Mouse (Mus musculus) adrenal gland, postnatal 4 days (tissue): ENCODE results near the gene Chl1. TPM values are rescaled to one million over a fixed set of nuclear protein-coding genes. Genes with fewer than 3 reads are reported as not detected.
A peak's percentile ranks its signal among the peaks of the same experiment; 100 is the strongest.

Experiments
- DNase-seq, 2 experiments: peaks; one replicate each; pipeline ENCODE4 v3.0.0; 2021 to 2022; ENCODE audit warnings: low spot score in 2 of 2, mixed read lengths in 2 of 2
- total RNA-seq, 2 experiments: library from RNA; stranded (reverse); gene quantifications; 2 replicates each; pipeline ENCODE4 v1.2.3; 2021

Chl1 gene
- total RNA-seq, 2 experiments from 2014 or later, result 9.0 to 9.4 TPM

DNA sequence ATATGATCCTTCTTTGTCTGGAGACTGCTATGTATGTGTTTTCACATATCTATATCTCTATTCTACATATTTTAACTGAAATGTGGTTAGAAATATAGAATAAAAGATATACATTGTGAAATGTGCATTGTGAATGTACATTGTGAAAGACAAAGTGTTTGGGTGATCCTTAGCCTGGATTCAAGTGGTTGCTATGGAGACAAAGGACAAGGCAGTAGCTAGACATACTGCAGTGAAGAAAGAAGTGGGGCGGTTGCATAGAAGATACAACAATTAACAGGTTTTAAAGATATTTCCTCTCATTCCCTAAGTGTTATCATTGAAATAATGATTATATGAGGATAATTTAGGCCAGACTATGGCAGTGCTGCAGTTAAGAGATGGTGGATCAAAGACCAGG is 146.4 kb downstream of the Chl1 start:
- no peak for DNase-seq

- DNase-seq, result no peak
Measured at GRCm38 (mm10) chr6:103659173-103659572, 148.8 kb downstream of the Chl1 start.

GRCm38 (mm10) chr6:103665206-103665605 is 154.8 kb downstream of the Chl1 start:
- DNase-seq, result no peak

- no peak for DNase-seq
Measured at GRCm38 (mm10) chr6:103665677-103666316, 155.4 kb downstream of the Chl1 start.

GRCm38 (mm10) chr6:103673111-103673510 is 162.7 kb downstream of the Chl1 start:
- no peak for DNase-seq

DNA sequence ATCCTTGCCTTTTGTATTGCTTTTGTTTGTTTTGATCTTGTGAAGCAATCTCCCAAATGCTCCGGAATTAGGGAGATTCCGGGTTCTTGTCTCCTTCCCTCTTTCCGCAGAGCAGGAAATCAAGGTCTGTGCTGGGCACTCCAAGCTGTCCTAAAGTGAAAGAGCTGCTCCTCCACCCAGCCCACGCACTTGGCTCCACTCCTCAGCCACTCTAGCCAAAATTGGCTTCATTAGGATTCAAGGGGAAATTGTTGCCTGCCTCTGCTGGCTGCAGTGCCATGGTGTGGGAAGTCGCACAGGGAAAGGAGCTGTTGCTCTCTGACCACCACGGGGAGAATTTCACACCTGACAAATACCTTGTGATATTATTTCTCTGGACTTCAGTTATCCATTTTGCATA is 163.9 kb downstream of the Chl1 start:
- DNase-seq, result no peak

DNA sequence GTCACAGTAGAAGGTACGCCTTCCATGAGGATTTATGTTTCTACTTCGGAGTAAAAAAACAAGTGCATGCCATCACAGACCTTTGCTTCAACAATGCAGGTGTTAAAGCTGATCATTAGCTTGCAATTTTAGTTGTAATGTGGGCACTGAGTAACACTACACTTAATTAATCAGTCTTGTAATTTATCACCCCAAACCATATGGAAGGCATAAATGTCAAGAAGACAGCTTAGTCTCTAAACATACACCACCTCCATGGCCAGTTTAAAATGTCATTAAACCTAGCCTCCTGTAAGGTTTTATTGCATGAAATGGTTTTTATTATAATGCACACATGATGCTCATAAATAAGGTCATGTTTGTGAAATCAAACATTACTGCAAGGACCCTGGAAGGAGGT is 164.8 kb downstream of the Chl1 start:
- no peak for DNase-seq

DNA sequence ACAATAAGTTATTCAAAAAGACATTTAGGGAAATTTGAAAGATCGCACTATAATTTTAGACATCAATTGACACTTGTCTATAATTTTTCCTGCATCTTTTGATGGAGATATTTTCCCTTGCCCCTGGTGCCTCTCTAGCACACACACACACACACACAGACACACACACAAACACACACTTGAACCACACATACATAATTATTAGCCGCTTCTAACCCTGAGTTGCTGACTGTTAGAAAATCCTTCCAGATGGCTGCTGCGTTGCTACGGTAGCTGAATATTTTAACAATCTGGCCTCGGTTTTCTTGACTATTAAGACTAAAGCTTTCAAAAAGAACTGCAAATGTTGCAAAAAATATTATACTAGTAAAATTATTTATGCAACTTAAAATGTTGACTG is 166.3 kb downstream of the Chl1 start:
- no peak for DNase-seq

DNA sequence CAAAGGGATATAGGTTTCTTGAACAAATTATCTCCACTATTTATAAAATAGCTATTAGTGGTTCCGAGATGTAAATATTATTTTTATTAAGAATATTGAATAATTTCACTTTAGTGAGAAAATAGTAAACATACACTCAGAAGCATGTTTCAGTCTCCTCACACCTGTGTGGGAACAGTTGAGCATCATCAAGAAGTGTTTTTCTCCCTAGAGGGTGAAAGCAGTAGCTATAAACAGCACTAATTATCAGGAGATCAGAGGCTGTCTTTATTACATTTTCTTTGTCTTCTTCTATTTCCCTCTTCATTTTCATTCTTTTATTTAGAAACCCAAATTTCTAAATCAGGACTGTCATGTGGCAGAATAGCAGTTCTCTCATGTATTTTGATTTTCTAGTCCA is 166.7 kb downstream of the Chl1 start:
- no peak for DNase-seq

GRCm38 (mm10) chr6:103682854-103683574 is 172.6 kb downstream of the Chl1 start:
- peak in 1 of 2 experiments; percentile 15 for DNase-seq

DNA sequence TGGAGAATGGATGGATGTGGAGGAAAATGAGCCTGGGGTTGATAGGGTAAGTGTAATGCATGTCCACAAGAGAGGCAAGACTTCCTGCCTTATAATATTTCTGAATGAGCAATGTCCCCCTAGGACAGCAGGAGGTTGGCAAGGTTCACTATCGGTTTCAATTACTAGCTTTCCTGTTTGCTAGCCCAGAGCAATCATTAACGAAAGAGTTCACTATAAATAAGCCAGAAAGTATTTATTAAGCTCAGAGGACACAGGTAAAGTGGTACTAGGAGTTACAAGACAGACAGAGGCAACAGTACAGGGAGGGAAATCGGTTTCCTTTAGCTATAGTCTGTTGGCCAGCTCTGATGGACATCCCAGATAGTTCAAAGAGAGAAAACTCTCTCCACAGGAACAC is 182.1 kb downstream of the Chl1 start:
- no peak for DNase-seq

DNA sequence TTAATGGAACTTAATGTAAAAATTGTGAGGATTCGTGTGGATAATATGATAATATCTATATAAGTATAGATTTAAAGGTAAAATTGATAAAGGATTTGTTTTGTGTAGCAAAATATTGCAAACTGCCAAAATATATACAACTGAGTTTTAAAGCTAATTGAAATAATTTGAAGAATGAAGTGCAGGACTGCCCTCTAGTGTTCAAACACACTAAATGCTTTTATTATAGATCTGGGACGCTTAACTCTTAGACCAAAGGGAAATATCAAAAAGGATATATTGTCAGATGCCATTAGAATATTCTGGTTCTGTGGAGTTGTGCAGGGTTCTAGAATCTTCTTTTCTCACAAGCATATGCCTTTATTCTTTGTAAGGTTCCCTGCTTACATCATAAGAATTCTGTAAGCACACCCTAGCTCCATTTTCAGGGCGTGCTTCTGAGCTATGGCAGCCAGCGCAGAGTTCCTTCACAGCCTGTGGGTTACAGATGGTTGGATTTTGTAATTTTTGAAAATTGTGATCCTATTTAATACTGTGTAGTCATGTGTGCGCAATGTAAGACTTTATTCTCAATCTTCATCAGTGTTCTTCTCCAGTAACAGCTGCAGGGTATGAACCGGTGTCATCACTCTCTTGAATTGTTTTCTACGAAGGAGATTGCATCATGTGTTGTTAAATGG is 187.1 kb downstream of the Chl1 start:
- DNase-seq, result no peak

- no peak for DNase-seq
Measured at GRCm38 (mm10) chr6:103699482-103699881, 189.1 kb downstream of the Chl1 start.

GRCm38 (mm10) chr6:103699895-103700294 is 189.5 kb downstream of the Chl1 start:
- no peak for DNase-seq

DNA sequence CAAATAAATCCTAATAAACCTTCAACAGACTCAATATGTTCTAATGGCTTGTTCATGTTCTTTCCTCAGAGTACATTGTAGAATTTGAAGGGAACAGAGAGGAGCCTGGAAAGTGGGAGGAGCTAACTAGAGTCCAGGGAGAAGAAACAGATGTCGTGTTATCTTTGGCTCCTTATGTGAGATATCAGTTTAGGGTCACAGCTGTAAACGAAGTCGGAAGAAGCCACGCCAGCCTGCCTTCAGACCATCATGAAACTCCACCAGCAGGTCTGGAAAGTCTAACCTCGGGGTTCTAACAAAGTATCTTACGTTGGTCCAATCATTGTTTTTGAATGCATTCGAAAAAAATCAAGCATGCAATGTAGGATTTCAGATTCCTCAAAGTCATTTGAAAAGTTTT is 189.9 kb downstream of the Chl1 start:
- DNase-seq, result no peak

DNA sequence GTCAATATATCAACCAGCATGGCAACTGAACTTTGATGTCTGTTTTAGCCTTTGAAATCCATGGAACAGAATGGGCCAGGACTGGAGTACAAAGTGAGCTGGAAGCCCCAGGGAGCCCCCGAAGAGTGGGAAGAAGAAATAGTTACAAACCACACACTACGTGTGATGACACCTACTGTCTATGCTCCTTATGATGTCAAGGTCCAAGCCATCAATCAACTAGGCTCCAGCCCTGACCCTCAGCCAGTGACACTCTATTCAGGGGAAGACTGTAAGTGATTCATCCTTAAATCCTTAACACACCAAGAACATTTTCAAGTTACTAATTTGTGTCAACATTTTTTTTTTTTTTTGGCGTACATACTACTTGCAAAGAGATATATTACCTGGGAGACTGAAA is 196.0 kb downstream of the Chl1 start:
- no peak for DNase-seq

DNA sequence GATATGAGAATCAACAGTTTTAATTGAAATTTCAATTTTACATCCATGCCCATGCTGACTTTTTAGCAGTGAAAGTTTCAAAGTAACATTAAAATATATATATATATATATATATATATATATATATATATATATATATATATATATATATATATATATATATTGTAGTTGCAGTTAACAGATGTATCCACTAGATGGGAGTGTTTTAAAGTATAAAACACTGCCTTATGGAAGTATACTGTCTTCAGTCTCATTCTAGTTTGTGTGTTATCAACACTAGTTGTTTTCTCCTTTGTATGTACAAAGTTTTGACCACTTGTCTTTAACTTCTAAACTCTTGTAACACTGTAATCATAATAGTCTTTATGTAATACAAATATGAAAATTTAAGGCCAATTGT is 228.9 kb downstream of the Chl1 start:
- DNase-seq, result no peak

GRCm38 (mm10) chr6:103742784-103743183 is 232.4 kb downstream of the Chl1 start:
- DNase-seq, result no peak

GRCm38 (mm10) chr6:103746103-103746502 is 235.7 kb downstream of the Chl1 start:
- no peak for DNase-seq

DNA sequence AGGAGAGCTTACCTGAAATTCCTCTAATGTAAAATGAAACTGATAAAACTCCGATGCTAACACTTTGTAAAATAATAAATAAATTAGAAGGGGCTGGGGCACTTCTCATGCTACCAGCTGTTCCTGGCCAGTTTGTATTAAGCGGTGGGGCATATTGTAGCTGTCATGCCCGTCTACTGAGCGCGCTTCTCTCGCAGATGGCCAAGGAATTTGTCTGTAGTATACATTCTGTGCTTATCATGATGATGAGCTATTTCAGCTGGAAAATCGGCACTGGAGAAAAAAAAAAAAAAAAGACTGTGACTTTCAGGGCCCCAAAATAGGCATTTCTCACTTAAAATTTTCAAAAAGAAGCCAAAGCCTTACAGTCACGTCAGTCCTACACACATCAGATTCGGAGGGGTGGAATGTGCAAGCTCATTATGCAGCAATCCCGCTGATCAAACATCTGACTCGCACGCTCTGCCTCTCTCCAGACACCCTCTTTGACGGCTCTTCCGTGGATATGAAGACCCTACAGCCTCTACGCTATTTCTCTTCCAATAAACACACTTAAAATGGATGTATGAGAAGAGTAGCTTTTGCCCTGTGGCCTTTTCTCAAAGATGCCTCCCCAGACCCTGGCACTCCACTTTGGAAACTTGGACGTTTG is 238.9 kb downstream of the Chl1 start:
- DNase-seq, result no peak

DNA sequence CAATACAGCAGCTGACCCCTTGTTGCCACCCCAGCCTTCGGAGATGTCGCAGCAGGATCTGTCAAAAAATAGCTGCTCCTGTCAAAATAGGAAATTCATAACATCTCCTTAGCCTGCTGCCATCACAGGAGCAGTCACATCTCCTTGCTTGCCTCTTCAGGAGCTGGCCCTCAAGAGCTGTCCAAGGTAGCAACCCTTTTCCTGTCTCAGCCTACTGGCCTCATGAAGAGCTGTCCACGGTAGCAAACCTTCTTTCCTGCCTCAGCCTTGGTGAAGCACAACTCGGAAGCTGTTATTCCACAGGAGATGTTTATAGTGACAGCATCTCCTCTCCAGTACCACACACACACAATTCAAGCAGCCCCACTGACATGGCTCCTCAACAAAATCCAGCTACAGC is 243.5 kb downstream of the Chl1 start:
- no peak for DNase-seq

DNA sequence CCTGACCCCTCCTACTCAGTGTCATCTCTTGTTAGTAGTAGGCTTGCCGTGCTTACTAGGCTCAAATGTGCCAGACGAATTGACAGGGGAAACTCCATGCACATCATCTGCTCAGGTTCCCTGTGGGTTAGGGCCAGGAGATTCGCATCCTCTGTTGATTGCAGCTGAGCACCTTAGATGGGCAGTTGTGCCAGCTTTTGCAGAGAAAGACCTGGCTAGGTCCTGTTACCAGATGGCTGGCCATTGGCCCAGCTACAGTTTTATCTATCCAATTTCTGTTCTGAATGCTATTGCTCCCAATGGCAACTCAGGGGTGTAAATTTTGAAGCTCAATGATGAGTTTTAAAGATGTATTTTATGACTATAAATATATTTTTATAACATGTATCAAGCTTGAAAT is 256.4 kb downstream of the Chl1 start:
- no peak for DNase-seq
